Mouse (Mus musculus): ENCODE measurements around the gene Anxa4. TPM values are rescaled to one million over a fixed set of nuclear protein-coding genes. Genes with fewer than 3 reads are reported as not detected.

Anxa4 gene
- polyA plus RNA-seq, 1 experiment from 2014 or later: 11.3 TPM

DNA sequence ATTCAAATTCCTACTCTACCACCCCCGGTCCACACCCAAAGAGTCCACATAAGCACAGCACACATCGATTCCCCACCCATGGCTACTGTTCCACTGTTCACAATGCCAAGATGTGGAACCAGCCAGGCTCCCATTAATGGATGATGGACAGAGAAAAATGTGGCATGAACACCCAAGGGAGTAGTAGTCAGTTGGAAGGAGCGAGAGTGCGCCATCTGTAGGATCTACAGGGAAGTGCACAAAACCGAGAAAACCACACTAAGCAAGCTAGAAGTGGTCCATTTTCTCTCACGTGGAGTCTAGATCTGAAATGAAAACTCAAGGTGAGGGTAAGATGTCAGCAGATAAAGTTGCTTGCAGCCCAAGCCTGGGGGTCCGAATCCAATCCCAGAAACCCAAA is 27.3 kb upstream of the Anxa4 start:
- H3K27me3 ChIP-seq: peaks cover 13% of the 10 kb centered on the region
- peaks cover 5% of the 10 kb centered on the region for H3K4me1 ChIP-seq
- H3K4me3 ChIP-seq: no peak overlapping the region
- no peak for ATAC-seq (ENCODE audit: low FRiP score)
- no peaks in the 10 kb centered on the region for H3K36me3 ChIP-seq
- no peaks in the 10 kb centered on the region for H3K9me3 ChIP-seq (replicated peaks)
- no peak overlapping the region for H3K9ac ChIP-seq
- no peak overlapping the region for H3K4me2 ChIP-seq (replicated peaks)
- WGBS: 61% methylated on average over 7 of the region's 7 CpGs
- no peak overlapping the region for H3K27ac ChIP-seq

DNA sequence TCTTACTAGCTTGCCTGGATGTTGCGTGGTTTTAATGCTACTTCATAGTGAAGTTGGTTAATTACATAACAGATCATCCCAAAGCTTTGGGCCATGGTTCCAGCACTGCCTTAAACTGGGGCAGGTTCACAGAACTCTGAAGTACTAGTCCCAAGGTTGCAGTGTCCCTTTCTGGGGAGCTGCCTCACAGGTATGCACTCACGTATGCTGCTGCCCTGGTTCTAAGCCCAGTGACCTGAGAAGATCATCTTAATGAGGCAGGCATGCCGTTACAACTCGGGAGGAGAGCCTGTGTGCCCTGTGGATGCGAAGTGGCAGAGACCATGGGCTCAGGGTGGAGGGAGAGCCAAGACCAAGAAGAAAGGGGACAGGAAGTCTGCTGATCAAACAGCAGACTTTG is 26.5 kb upstream of the Anxa4 start:
- WGBS: 86% methylated on average over 5 of the region's 5 CpGs
- Histone ChIP-seq H3K36me3 (no peaks in the 10 kb centered on the region), H3K9me3 (replicated peaks) (no peaks in the 10 kb centered on the region), H3K4me1 (peaks cover 13% of the 10 kb centered on the region), H3K27me3 (peaks cover 13% of the 10 kb centered on the region), H3K4me2 (replicated peaks) (no peak overlapping the region), H3K9ac (no peak overlapping the region), H3K27ac (no peak overlapping the region), H3K4me3 (no peak overlapping the region)
- ATAC-seq (ENCODE audit: low FRiP score): no peak

DNA sequence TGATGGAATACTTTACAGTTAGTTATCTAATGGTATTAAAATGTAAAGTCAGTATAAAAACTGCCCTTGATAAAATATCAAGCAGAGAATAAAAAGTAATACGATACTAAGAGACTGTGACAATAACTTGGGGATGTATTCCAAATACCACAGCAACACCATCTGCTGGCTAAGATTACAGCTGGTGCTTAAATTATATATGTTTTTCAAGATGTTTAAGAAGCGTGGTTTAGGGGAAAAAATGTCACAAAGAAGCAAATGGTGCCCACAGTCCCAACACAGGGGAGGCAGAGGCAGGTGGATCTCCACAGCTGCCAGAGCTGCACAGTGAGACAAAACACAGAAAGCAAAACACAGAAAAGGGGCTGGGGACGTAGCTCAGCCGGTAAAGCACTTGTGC is 25.5 kb upstream of the Anxa4 start:
- H3K4me2 ChIP-seq (replicated peaks): no peak overlapping the region
- no peaks in the 10 kb centered on the region for H3K9me3 ChIP-seq (replicated peaks)
- H3K4me3 ChIP-seq: no peak overlapping the region
- no peak overlapping the region for H3K9ac ChIP-seq
- H3K27me3 ChIP-seq: peaks cover 13% of the 10 kb centered on the region
- 86% methylated on average over 4 of the region's 4 CpGs for whole genome bisulfite sequencing
- no peak overlapping the region for H3K27ac ChIP-seq
- H3K4me1 ChIP-seq: peaks cover 14% of the 10 kb centered on the region
- no peaks in the 10 kb centered on the region for H3K36me3 ChIP-seq
- no peak for ATAC-seq (ENCODE audit: low FRiP score)

DNA sequence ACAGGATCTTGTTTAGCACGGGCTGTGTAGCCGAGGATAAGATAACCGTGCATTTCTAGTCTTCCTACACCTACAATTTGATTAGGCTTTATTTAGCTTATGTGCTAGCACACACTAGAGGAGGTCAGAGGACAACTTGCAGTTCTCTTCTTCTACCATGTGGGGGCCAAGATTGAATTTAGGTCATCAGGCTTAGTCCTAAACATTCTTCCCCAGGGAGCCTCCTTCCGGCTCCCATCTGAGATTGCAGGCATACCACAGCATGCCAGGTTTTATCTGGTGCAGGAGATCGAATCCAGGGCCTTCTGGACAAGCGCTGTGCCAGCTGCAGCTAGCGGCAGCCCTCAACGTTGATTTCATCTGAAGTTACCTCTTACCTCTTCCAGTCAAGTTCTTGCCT is 23.2 kb upstream of the Anxa4 start:
- no peak overlapping the region for H3K4me3 ChIP-seq
- H3K27ac ChIP-seq: no peak overlapping the region
- H3K4me2 ChIP-seq (replicated peaks): no peak overlapping the region
- H3K27me3 ChIP-seq: no peaks in the 10 kb centered on the region
- 20% methylated on average over 8 of the region's 8 CpGs for WGBS
- H3K36me3 ChIP-seq: no peaks in the 10 kb centered on the region
- ATAC-seq (ENCODE audit: low FRiP score): no peak
- H3K4me1 ChIP-seq: peaks cover 11% of the 10 kb centered on the region
- no peak overlapping the region for H3K9ac ChIP-seq
- H3K9me3 ChIP-seq (replicated peaks): no peaks in the 10 kb centered on the region

DNA sequence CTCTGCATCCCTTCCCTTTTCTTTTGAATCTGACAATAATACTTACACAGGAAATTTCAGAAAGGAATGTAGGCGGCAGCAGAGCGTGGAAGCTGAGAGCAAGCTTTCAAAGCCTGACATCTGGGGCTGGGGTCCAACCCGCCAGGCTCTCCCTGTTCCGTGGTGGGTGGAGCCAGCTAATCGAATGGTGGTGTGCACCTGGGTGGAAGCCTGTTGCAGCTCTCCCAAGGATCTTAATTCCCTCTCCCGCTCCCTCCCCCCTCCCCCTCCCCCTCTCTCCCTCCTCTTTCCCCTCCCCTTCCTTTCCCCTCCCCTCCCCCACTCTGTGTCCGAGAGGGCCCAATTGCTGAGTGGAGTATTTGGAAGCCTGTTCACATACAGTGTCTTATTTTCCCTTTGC is 22.1 kb upstream of the Anxa4 start:
- H3K4me1 ChIP-seq: peaks cover 11% of the 10 kb centered on the region
- no peaks in the 10 kb centered on the region for H3K36me3 ChIP-seq
- no peak overlapping the region for H3K4me3 ChIP-seq
- 7% methylated on average over 7 of the region's 7 CpGs for WGBS
- H3K9ac ChIP-seq: no peak overlapping the region
- no peak overlapping the region for H3K27ac ChIP-seq
- H3K27me3 ChIP-seq: no peaks in the 10 kb centered on the region
- no peaks in the 10 kb centered on the region for H3K9me3 ChIP-seq (replicated peaks)
- peak overlapping the region; percentile 21 for H3K4me2 ChIP-seq (replicated peaks)
- ATAC-seq (ENCODE audit: low FRiP score): no peak

DNA sequence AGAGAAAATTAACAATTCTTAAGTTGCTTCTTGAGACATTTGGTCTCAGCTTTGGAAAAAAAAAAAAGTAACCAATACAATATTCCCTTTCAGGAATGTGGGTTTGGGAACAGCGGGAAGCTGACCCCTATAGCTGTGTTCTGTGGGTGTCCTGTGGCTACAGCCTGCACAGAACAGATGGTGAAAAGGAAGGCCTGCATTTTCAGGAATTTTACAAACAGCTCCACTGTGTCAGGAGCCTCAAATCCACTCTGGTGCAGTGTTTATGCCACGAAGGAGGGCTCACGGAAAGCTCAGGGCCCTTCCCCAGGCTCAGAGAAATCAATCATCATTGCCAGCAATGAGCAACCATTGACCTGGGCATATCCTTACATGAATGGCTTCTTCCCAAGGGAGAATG is 21.5 kb upstream of the Anxa4 start:
- Histone ChIP-seq H3K9me3 (replicated peaks) (no peaks in the 10 kb centered on the region), H3K27ac (no peak overlapping the region), H3K4me1 (peaks cover 11% of the 10 kb centered on the region), H3K9ac (no peak overlapping the region), H3K27me3 (no peaks in the 10 kb centered on the region), H3K4me2 (replicated peaks) (peak overlapping the region; percentile 21), H3K36me3 (no peaks in the 10 kb centered on the region), H3K4me3 (no peak overlapping the region)
- 36% methylated on average over 3 of the region's 3 CpGs for WGBS
- ATAC-seq (ENCODE audit: low FRiP score): no peak

DNA sequence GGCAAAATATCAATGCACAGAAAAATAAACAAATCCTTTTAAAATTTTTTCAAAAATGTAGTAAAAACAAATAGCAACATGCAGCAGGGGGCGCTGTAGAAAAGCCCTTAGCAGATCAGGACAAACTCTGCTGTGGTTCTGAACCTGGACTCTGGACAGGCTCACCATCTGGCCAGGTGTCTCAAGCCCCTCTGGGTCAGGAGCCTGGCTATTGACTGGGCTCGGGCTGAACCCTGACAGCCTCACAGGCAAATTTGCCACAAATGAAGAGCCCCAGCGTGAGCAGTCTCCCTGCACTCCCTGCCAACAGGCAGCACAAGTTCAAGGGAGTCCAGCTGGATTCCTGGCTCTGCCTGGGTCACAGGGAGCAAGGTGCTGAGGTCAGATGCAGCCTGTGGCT is 20.0 kb upstream of the Anxa4 start:
- H3K27ac ChIP-seq: no peak overlapping the region
- no peaks in the 10 kb centered on the region for H3K9me3 ChIP-seq (replicated peaks)
- H3K27me3 ChIP-seq: no peaks in the 10 kb centered on the region
- no peak for ATAC-seq (ENCODE audit: low FRiP score)
- H3K4me1 ChIP-seq: peaks cover 11% of the 10 kb centered on the region
- 24% methylated on average over 3 of the region's 3 CpGs for WGBS
- no peak overlapping the region for H3K9ac ChIP-seq
- H3K4me3 ChIP-seq: no peak overlapping the region
- no peak overlapping the region for H3K4me2 ChIP-seq (replicated peaks)
- no peaks in the 10 kb centered on the region for H3K36me3 ChIP-seq

DNA sequence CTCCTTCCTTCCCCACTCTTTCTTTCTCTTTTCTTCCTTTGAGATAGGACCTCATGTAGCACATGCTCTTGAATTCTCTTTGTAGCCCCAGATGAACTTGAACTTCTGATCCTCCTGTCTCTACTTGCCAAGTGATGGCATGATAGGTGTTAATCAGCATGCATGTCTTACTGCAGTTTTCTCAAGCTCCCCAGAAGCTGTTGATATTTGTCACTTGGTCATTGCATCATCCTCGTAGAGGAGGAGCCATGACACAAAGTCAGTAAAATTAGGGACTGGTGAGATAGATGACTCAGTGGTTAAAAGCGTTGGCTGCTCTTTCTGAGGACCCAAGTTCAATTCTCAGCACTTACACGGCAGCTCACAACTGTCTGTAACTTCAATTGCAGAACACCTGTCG is 19.5 kb upstream of the Anxa4 start:
- no peaks in the 10 kb centered on the region for H3K27me3 ChIP-seq
- no peaks in the 10 kb centered on the region for H3K9me3 ChIP-seq (replicated peaks)
- WGBS: 65% methylated on average over 4 of the region's 4 CpGs
- H3K36me3 ChIP-seq: no peaks in the 10 kb centered on the region
- no peak overlapping the region for H3K4me3 ChIP-seq
- no peak overlapping the region for H3K4me2 ChIP-seq (replicated peaks)
- ATAC-seq (ENCODE audit: low FRiP score): no peak
- no peak overlapping the region for H3K9ac ChIP-seq
- H3K4me1 ChIP-seq: peaks cover 11% of the 10 kb centered on the region
- no peak overlapping the region for H3K27ac ChIP-seq

DNA sequence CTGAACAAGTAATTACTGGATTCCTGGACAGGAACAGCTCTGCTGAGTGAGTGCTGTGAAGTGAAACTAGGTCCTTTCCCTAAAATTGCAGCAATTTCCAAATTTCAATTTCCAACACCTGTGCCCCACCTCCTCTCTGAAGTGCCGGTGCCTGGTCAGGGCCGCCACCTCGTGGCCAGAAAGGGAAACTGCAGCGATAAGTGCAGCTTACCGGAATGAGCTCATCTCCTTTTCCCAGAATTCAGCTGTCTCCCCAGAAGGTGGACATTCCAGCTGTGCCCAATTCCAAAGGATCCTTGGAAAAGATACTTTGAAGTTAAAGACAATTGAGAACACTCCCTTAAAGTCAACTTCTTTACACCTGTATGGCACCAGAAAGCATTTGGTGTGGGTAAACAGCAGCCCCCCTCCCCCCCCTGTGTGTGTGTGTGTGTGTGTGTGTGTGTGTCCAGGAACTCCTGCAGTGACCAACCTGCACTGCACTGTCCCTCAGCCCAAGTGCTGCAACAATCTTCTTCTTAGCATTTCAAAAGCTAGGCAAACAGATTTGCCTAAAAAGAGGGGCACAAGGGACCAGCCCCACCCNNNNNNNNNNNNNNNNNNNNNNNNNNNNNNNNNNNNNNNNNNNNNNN is 13.2 kb upstream of the Anxa4 start:
- no peaks in the 10 kb centered on the region for H3K36me3 ChIP-seq
- no peak overlapping the region for H3K4me3 ChIP-seq
- no peaks in the 10 kb centered on the region for H3K9me3 ChIP-seq (replicated peaks)
- 5% methylated on average over 5 of the region's 5 CpGs for WGBS
- H3K27me3 ChIP-seq: 0 out of 2 replicates have a peak, but pooled peaks cover 3% of the 10 kb centered on the region
- no peak for ATAC-seq (ENCODE audit: low FRiP score)
- no peak overlapping the region for H3K9ac ChIP-seq
- H3K4me2 ChIP-seq (replicated peaks): no peak overlapping the region
- no peaks in the 10 kb centered on the region for H3K4me1 ChIP-seq
- no peak overlapping the region for H3K27ac ChIP-seq

DNA sequence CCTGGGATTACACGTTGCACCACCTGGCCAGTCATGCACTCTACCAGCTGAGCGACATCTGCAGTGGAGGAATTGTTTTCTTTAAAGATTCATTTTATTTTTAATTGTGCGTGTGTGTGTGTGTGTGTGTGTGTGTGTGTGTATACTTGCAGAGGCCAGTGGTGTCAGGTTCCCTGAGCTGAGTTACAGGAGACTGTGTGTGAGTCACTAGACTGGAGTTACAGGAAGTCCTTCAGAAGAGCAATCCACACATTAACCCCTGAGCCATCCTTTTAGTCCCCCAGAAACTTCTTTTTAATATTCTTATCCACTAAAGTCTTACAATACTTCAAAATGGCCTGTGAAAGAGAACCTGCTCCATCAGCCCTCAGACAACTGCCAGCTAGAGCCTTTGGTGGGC is 11.3 kb upstream of the Anxa4 start:
- no peak for ATAC-seq (ENCODE audit: low FRiP score)
- Histone ChIP-seq H3K4me1 (no peaks in the 10 kb centered on the region), H3K9me3 (replicated peaks) (no peaks in the 10 kb centered on the region), H3K4me2 (replicated peaks) (no peak overlapping the region), H3K9ac (no peak overlapping the region), H3K27ac (no peak overlapping the region), H3K27me3 (0 out of 2 replicates have a peak, but pooled peaks cover 3% of the 10 kb centered on the region), H3K36me3 (no peaks in the 10 kb centered on the region), H3K4me3 (no peak overlapping the region)
- WGBS: 71% methylated on average over 3 of the region's 3 CpGs

DNA sequence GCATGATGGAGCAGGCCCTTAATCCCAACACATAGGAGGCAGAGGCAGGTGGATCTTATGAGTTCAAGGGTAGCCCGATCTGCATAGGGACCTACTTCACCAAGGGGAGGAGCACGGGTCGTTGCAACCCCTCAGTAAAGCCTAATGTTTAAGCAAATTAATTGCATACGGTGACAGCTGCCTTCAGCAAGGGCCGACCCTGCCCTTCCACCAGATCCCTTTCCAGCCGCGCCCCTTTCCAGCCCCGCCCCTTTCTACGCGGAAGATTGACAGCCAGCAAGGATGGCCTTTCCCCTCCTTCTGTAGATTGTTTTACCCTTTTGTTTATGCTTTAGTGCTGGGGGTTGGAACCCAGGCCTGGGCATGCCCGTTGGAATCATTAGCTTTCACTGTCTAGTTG is 8.0 kb upstream of the Anxa4 start:
- WGBS: 42% methylated on average over 11 of the region's 11 CpGs
- H3K36me3 ChIP-seq: no peaks in the 10 kb centered on the region
- no peaks in the 10 kb centered on the region for H3K4me1 ChIP-seq
- no peak overlapping the region for H3K4me2 ChIP-seq (replicated peaks)
- no peak for ATAC-seq (ENCODE audit: low FRiP score)
- H3K4me3 ChIP-seq: no peak overlapping the region
- no peak overlapping the region for H3K9ac ChIP-seq
- H3K27me3 ChIP-seq: no peaks in the 10 kb centered on the region
- H3K27ac ChIP-seq: no peak overlapping the region
- H3K9me3 ChIP-seq (replicated peaks): no peaks in the 10 kb centered on the region

DNA sequence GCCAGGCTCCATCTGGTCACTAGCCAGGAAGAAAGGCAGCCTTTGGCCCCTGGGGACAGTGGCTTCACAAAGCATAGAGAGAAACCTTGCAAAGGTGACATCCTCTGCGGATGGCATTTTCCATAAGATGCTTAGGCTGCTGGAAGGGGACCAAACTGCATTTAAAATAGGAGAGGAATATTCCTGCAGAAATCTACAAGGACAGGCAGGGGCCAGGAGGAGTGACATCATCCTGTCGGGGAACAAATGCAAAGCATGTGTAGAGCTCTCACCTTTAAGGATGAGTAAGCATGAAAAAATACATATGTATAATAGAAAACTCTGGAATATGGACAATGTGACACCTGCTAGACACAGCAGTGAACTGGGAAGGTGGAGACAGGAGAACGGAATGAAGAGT is 7.1 kb upstream of the Anxa4 start:
- Histone ChIP-seq H3K27me3 (peaks cover 1% of the 10 kb centered on the region; the same call in 1 of the 2 replicates), H3K9me3 (replicated peaks) (no peaks in the 10 kb centered on the region), H3K36me3 (no peaks in the 10 kb centered on the region), H3K4me1 (no peaks in the 10 kb centered on the region), H3K4me2 (replicated peaks) (no peak overlapping the region), H3K9ac (no peak overlapping the region), H3K27ac (no peak overlapping the region), H3K4me3 (no peak overlapping the region)
- 88% methylated on average over 3 of the region's 3 CpGs for WGBS
- no peak for ATAC-seq (ENCODE audit: low FRiP score)

DNA sequence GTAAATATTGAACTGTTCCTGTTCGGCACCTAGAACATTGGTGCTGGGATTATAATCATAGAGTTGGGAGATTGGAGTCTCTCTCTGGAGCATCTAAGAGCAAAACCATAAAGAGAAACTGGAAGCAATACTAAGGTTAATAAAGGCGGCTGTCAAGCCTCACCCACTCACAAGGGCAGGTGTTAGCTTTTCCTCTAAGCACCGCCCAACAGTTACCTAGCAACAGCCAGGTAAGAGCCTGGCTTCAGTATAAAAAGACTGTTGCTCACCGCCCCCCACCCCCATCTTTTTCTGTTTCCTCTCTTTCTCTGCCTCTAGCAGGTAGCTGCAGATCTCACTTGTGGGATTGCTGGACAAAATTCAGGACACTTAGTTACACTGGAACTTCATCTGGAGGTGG is 4.1 kb upstream of the Anxa4 start:
- H3K27ac ChIP-seq: no peak overlapping the region
- H3K27me3 ChIP-seq: peaks cover 23% of the 10 kb centered on the region
- H3K36me3 ChIP-seq: no peaks in the 10 kb centered on the region
- peaks cover 10% of the 10 kb centered on the region for H3K4me1 ChIP-seq
- no peak overlapping the region for H3K9ac ChIP-seq
- no peak overlapping the region for H3K4me2 ChIP-seq (replicated peaks)
- no peak overlapping the region for H3K4me3 ChIP-seq
- ATAC-seq (ENCODE audit: low FRiP score): no peak
- WGBS: 65% methylated on average over 4 of the region's 4 CpGs
- H3K9me3 ChIP-seq (replicated peaks): no peaks in the 10 kb centered on the region
